Mouse (Mus musculus) intestine, embryonic 16.5 days (tissue): ENCODE results near the gene Tmem177. TPM values are rescaled to one million over a fixed set of nuclear protein-coding genes. Genes with fewer than 3 reads are reported as not detected.

Experiments used
- ATAC-seq: fragments of 200-750 bp; cut with Nextera tagmentation; 2 replicates; pipeline ENCODE4 v1.8.0; 2017; ENCODE audit warnings: moderate TSS enrichment, moderate library complexity
- H3K27ac ChIP-seq: fragments of 300-500 bp; sonication (generic); 2 replicates; pipeline ENCODE4 v1.5.1; 2014; ENCODE audit warnings: mild to moderate bottlenecking, low read length
- H3K27me3 ChIP-seq: fragments of 300-500 bp; sonication (generic); replicated peaks from 2 replicates; pipeline ENCODE4 v1.6.1; 2014; ENCODE audit warnings: low read length, control low read depth, mixed read lengths; ENCODE audit not compliant: control insufficient read depth, insufficient read depth
- H3K36me3 ChIP-seq: fragments of 300-500 bp; sonication (generic); 2 replicates; pipeline ENCODE4 v1.6.1; 2014; ENCODE audit warnings: low read length, control low read depth; ENCODE audit not compliant: control insufficient read depth, insufficient read depth
- H3K4me1 ChIP-seq: fragments of 300-500 bp; sonication (generic); 2 replicates; pipeline ENCODE4 v1.6.1; 2014; ENCODE audit warnings: low read length, control low read depth, mixed read lengths; ENCODE audit not compliant: control insufficient read depth, insufficient read depth
- H3K4me2 ChIP-seq: fragments of 300-500 bp; sonication (generic); 2 replicates; pipeline ENCODE4 v1.6.1; 2014; ENCODE audit warnings: low read depth, low read length, control low read depth
- H3K4me3 ChIP-seq: fragments of 300-500 bp; sonication (generic); 2 replicates; pipeline ENCODE4 v1.5.1; 2014; ENCODE audit warnings: mild to moderate bottlenecking, low read length
- H3K9ac ChIP-seq: fragments of 300-500 bp; sonication (generic); 2 replicates; pipeline ENCODE4 v1.6.1; 2014; ENCODE audit warnings: low read depth, low read length
- H3K9me3 ChIP-seq: fragments of 300-500 bp; sonication (generic); 2 replicates; pipeline ENCODE4 v1.6.1; 2016; ENCODE audit warnings: low read length, control low read depth; ENCODE audit not compliant: control insufficient read depth
- WGBS: fragments of 180-500 bp; shearing (Covaris S2); extraction: QIAGEN DNeasy Blood & Tissue Kit; methylation state at CpG from one replicate; pipeline ENCODE4 v1.1.7; 2014; 5-methylcytosine and 5-hydroxymethylcytosine counted together
- polyA plus RNA-seq: library from polyadenylated mRNA; unstranded; fragments of >200 nt; fragmentation: Nextera tagmentation; extraction: Ambion mirVana; gene quantifications from 2 replicates; pipeline ENCODE4 v1.2.1, GENCODE M21; 2015

Tmem177 gene
- 7.4 and 7.9 TPM in 2 replicates for polyA plus RNA-seq

DNA sequence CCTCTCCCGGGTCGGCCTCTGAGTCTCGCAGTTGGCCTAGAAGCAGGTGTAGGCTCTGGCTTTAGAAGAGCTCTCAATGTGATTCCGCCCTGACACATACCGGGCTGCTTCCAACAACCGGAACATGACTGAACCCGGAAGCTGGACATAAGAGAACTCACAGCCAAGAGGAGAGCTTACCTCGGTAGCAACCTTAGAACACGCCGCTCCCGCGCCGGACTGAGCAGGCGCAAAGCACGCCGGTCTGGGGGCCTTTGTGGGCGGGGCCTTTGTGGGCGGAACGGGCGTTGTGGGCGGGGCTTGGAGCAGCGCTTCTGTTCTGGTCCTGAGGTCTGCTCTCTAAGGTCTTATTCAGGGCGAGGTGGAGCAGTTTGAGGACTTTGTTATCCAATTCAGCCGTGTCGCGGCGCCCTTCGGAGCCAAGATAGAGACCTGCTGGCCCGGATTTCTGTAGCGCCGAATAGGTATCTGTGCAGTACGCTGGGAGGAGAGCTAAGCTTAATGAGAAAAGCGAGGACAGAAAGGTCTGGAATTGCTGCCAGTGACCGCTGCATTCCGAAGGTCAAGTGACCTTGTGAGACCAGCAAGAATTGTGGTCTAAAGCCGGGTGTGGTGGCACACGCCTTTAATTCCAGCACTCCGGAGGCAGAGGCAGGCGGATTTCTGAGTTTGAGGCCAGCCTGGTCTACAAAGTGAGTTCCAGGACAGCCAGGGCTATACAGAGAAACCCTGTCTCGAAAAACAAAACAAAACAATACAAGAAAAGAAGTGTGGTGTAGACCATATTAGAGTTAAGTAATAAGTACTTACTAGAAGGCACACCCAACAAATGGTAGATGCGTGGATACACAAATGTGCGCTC, at the start of gene Tmem177:
Tmem177 (minus strand) TSS at position 256 of the 862 bp plus-strand sequence.
- peak within 1 kb of the TSS; percentile 69 for H3K4me2 ChIP-seq
- peak; percentile 98 for ATAC-seq
- H3K9me3 ChIP-seq: no peaks in the 10 kb centered on the region
- WGBS: 10% methylated on average over 42 of the region's 42 CpGs
- peak within 1 kb of the TSS; percentile 58 for H3K4me3 ChIP-seq
- no peaks in the 10 kb centered on the region for H3K27me3 ChIP-seq
- peak within 1 kb of the TSS; percentile 61 for H3K27ac ChIP-seq
- peak within 1 kb of the TSS; percentile 58 for H3K9ac ChIP-seq
- H3K36me3 ChIP-seq: no peaks in the 10 kb centered on the region
- H3K4me1 ChIP-seq: no peaks in the 10 kb centered on the region

DNA sequence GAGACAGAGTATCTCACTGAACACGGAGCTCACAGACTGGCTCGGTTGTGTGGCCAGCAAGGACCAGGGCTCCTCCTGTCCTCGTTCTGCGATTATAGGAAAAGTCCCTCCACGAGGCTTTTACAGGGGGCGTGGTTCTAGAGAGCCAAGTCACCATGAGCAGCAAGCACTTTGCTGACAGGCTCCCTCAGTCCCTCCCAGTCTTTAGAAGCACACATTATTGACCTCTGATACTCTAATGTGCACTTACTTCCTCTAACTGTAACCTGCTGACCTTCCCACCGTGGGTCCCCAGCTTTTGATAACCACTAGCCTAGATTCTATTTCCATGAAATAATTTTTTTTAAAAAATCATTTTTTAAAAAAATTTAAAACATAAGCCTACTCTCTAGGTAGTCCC, 46.9 kb upstream of the Tmem177 start:
- Histone ChIP-seq H3K4me3 (no peak overlapping the region), H3K27me3 (no peaks in the 10 kb centered on the region), H3K4me2 (no peak overlapping the region), H3K9ac (no peak overlapping the region), H3K36me3 (no peaks in the 10 kb centered on the region), H3K9me3 (no peaks in the 10 kb centered on the region), H3K27ac (no peak overlapping the region), H3K4me1 (no peaks in the 10 kb centered on the region)
- peak; percentile 84 for ATAC-seq
- WGBS: 42% methylated on average over 7 of the region's 7 CpGs

DNA sequence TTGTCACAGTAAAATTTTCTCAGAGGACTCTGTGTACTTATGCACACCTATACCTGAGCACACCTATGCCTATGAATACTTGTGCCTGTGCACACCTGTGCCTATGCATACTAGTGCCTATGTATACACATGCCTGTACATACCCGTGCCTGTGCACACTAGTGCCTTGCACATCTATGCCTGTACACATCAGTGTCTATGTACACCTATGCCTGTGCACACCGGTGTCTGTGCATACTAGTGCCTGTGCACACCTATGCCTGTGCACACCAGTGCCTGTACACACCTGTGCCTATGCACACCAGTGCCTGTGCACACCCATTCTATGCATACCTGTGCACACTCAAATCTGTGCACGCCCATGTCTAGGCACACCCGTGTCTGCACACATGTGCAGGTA, 46.5 kb upstream of the Tmem177 start:
- no peaks in the 10 kb centered on the region for H3K4me1 ChIP-seq
- H3K4me3 ChIP-seq: no peak overlapping the region
- WGBS: 91% methylated on average over 4 of the region's 4 CpGs
- no peak overlapping the region for H3K9ac ChIP-seq
- no peak overlapping the region for H3K4me2 ChIP-seq
- no peaks in the 10 kb centered on the region for H3K9me3 ChIP-seq
- H3K27me3 ChIP-seq: no peaks in the 10 kb centered on the region
- no peak overlapping the region for H3K27ac ChIP-seq
- peak; percentile 58 for ATAC-seq
- H3K36me3 ChIP-seq: no peaks in the 10 kb centered on the region

DNA sequence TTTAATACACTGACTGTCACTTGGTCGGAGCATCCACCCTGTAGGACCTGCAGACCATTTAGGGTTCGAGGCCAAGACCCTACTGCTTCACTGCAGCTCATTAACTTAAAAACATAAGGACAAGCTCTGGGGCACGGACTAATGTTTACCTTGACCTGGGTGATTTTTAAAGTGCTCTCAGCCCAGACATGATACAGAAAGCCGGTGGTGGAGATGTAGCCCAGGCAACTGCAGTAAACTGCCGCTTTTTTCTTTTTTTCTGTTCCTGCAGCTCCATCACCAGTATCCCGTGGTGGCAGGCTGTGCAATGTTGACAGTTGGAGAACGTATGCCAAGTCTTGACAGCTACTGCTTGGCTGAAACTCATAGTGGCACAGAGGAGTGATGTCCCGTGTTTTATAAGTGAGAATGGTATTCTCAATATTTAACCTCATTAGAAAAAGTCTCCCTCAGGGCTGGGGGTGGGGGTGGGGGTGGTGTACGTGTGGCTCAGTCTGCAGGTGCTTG, 44.8 kb upstream of the Tmem177 start:
- WGBS: 41% methylated on average over 9 of the region's 9 CpGs
- no peak for ATAC-seq
- Histone ChIP-seq H3K4me1 (no peaks in the 10 kb centered on the region), H3K36me3 (no peaks in the 10 kb centered on the region), H3K4me2 (no peak overlapping the region), H3K27ac (no peak overlapping the region), H3K27me3 (no peaks in the 10 kb centered on the region), H3K4me3 (no peak overlapping the region), H3K9me3 (no peaks in the 10 kb centered on the region), H3K9ac (no peak overlapping the region)

DNA sequence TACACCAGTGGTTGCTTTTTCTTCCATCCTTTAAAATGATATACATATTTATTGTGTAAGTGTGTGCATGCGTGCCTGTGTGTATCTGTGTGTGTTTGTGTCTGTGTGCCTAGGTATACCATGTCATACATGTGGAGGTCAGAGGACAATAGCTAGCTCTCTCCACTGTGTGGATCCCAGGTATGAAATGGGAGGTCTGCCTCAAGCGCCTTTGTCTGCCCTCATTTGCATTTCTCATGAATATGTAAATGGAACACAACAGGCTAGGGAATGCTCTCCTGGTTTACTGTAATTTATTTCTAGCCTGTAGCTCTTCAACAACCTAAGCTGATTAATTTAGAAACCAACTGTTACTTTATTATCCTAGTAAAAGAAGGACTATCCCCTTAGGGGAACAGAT, 41.7 kb upstream of the Tmem177 start:
- no peak for ATAC-seq
- H3K9me3 ChIP-seq: no peaks in the 10 kb centered on the region

DNA sequence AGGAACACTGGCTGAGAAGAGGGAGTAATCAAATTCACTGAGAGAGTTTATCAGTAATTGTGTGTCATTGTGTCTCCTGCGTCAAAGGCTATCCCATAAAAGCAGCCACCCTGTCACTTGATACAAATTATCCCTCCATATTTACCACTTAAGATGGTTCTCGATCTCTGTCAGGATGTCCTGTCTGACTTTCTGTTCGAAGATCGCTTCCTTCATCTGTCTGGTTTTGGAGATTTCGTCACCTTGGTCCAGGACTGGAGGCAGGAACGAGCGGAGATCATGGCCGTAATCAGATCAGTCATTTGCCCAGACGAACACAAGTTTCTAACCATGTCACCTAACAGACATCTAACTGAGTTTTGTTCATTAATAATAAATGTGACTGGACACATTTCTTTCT, 40.4 kb upstream of the Tmem177 start:
- 84% methylated on average over 9 of the region's 9 CpGs for WGBS

More for the DNA sequence above, 41.7 kb upstream of the Tmem177 start:
- Histone ChIP-seq H3K4me2 (no peak overlapping the region), H3K4me3 (no peak overlapping the region), H3K27ac (no peak overlapping the region), H3K27me3 (no peaks in the 10 kb centered on the region), H3K36me3 (no peaks in the 10 kb centered on the region), H3K9ac (no peak overlapping the region), H3K4me1 (no peaks in the 10 kb centered on the region)
- 80% methylated on average over 2 of the region's 2 CpGs for WGBS

DNA sequence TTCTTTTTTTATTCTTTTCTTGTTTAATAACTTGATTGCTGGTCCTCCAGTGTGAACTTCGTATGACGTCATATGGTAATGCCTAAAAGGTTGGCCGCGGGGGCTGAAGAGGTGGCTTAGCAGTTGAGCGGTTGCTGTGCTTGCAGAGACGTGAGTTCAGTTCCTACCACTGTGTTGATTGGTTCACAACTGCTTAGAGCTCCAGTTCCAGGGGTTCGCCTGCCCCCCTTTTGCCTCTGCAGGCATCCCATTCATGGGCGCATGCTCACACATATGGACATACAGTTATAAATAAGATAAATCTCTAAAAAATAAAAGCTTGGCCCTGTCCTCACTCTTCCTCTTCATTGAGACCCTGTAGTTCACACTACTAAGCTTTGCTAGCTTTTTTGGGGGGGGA, 37.1 kb upstream of the Tmem177 start:
- H3K27ac ChIP-seq: no peak overlapping the region
- H3K36me3 ChIP-seq: no peaks in the 10 kb centered on the region
- no peak overlapping the region for H3K9ac ChIP-seq
- H3K4me2 ChIP-seq: no peak overlapping the region
- no peaks in the 10 kb centered on the region for H3K4me1 ChIP-seq
- H3K9me3 ChIP-seq: no peaks in the 10 kb centered on the region
- H3K4me3 ChIP-seq: no peak overlapping the region
- H3K27me3 ChIP-seq: no peaks in the 10 kb centered on the region
- 93% methylated on average over 8 of the region's 8 CpGs for WGBS
- no peak for ATAC-seq

More for the DNA sequence above, 40.4 kb upstream of the Tmem177 start:
- Histone ChIP-seq H3K4me2 (no peak overlapping the region), H3K4me1 (no peaks in the 10 kb centered on the region), H3K27ac (no peak overlapping the region), H3K27me3 (no peaks in the 10 kb centered on the region), H3K9ac (no peak overlapping the region), H3K4me3 (no peak overlapping the region), H3K36me3 (no peaks in the 10 kb centered on the region), H3K9me3 (no peaks in the 10 kb centered on the region)
- ATAC-seq: no peak

DNA sequence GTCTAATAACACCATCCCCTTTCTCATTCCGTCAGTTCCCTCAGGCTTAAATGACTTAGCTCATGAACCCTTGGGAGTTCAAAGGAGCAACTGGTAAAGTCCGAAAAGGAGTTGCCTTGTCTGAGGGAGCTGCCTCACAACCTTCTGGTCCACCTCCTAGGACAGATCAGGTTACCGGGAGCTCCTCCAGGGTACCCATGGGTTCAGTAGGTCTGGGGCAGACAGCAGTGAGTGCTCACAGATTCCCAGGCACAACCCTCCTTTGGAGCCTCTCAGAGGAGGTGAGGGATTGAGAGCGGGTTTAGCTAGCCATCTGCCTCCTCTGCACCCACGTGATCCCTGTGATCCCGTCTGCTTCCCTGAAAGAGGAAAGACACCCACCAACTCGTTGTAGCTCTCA, 23.9 kb upstream of the Tmem177 start:
- Histone ChIP-seq H3K36me3 (no peaks in the 10 kb centered on the region), H3K9ac (no peak overlapping the region), H3K9me3 (no peaks in the 10 kb centered on the region), H3K27ac (no peak overlapping the region), H3K4me1 (no peaks in the 10 kb centered on the region), H3K4me3 (no peak overlapping the region), H3K27me3 (no peaks in the 10 kb centered on the region), H3K4me2 (no peak overlapping the region)
- WGBS: 32% methylated on average over 7 of the region's 7 CpGs
- ATAC-seq: no peak

DNA sequence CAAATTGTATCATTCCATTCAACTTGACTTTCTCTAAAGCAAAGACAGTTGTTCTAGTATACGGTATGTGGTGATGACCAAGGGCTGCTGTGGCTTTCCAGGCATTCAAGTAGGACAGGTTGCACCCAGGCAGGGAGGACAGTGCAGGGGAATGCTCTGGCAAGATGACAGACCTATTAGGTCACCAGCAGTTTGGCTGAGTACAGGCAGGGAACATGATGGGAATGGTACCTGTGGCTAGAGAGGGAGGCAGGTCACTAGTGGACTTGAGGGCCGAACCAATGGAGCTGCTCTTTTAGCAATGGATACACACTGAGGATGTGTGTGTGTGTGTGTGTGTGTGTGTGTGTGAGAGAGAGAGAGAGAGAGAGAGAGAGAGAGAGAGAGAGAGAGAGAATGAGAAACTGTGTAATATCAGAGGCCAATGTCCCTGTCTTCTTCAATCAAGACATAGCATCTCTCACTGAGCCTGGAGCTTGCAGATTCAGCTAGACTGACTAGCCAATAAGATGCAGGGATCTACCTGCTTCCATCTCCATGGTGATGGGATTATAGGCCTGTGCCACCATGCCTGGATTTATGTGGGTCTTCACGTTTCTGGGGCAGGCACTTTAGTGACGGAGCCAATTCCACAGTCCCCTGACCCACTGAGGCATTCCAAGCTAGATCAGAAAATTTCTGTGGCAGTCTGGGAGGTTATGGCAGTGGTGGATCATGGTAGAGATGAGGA, 18.6 kb upstream of the Tmem177 start:
- H3K4me3 ChIP-seq: no peak overlapping the region

More for the DNA sequence above, 18.6 kb upstream of the Tmem177 start:
- ATAC-seq: no peak
- H3K4me2 ChIP-seq: no peak overlapping the region
- H3K4me1 ChIP-seq: no peaks in the 10 kb centered on the region
- WGBS: 85% methylated on average over 4 of the region's 4 CpGs
- H3K36me3 ChIP-seq: no peaks in the 10 kb centered on the region
- no peak overlapping the region for H3K27ac ChIP-seq
- no peaks in the 10 kb centered on the region for H3K27me3 ChIP-seq
- H3K9me3 ChIP-seq: no peaks in the 10 kb centered on the region
- H3K9ac ChIP-seq: no peak overlapping the region
